Mouse (Mus musculus): ENCODE results near the gene Pmp22.

DNA sequence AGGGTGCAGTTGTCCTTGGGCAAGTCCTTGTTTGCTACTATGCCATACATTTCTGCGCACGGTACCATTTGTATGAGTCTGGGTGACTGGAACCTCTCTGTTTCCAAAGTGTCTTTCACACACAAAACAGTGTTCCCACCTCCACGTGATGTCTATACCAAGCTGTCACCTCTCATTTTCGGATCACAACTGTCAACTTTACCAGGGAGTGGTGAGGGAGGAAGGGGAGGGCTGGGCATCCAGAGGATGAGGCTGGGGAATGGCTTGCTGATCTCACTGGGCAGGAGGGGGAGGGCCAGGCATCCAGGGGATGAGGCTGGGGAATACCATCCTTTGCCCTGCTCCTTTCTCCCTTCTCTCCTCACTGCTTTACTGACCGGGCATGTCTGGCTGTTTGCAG lies 5.2 kb downstream of the Pmp22 start:
- TF ChIP-seq CTCF (IDR thresholded peaks at IDR 0.05; ENCODE audit: low read depth, low read length) = no peak
- TF ChIP-seq GATA1 (IDR thresholded peaks at IDR 0.05; ENCODE audit: borderline replicate concordance, low read length) = no peak
- no peak for TF ChIP-seq GATA2 (IDR thresholded peaks at IDR 0.05; ENCODE audit: borderline replicate concordance, low read depth, low read length)

Data from G1E (cell line).